Mouse (Mus musculus) c-Kit-positive CD71-negative TER-119-negative erythroid progenitor cells, embryonic 14.5 days (primary cell): ENCODE measurements around the gene Tulp1.
"Not testable (repeated sequence)": the region's sequence is repeated elsewhere in the genome, so short reads cannot be mapped to it uniquely, and the experiment has no call there.

Experiments used
- DNase-seq: peaks from one replicate; pipeline ENCODE4 v3.0.0-alpha.2; 2013; ENCODE audit warnings: low read depth

Gene Tulp1

DNA sequence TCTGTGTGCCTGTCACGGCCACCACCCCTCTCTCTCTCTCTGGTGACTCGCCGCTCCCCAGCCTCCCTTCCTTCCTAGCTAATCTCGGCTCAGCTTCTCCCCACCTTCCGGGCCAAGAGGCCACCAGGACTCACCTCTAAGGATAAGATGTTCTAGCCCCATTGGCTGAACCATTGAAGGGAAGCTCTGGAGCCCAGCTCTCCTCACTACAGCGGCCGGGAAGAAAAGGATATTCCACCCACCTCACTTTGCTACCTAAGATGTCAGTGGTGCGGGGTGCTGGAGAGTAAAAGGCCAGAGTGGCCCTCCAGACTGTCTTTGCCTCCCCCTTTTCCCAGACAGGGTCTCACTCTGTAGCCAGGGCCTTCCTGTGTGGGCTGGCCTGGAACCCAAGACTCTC is at the start of gene Tulp1:
Gene Tulp1 (minus strand): TSS at position 101 of the 400 bp plus-strand sequence.
- DNase-seq = no peak

DNA sequence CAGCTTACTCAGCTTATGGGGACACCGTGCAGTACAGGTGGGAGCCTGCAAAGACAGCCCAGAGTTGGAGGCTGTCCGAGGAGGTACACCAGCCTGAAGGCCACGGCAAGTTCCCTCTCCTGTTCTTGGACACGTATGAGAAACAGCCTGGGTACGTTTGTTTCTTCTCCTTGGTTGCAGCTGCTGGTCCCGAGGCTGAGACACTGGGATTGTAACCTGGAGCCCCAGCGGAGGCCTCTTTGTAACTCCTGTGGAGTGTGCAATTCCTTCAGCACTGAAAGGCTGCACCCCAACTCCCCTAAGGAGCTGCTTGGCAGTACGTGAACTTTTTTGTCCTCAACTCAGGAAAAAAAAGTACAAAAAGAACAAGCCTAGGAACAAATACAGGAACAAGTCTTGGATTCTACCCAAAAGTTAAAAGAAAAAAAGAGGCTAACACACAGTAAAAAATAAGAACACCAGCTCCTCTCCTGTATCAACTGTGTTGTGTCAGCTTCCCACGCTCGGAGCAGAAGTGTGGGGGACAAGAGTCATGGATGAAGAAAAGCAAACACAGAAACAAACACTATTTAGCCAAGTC is 46.4 kb upstream of the Tulp1 start:
- DNase-seq = no peak

DNA sequence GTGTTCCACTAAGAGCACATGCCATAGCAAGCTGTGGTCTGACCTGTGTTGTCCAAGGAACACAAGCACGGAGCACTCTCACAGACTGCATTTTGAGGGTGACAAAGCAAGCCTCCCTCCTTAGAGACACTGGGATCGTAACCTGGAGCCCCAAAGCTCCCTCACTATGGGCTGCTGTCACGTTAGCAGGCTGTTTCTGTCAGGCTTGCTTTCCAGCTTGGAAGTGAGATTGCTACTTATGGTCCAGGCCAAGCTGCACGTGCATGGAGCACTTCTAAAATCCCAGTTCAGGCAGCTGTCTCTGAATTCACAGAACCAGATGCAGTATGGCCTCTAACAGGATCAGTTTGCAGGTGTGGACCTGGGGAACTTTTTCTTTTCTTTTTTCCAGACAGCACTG is 45.7 kb upstream of the Tulp1 start:
- DNase-seq = no peak

DNA sequence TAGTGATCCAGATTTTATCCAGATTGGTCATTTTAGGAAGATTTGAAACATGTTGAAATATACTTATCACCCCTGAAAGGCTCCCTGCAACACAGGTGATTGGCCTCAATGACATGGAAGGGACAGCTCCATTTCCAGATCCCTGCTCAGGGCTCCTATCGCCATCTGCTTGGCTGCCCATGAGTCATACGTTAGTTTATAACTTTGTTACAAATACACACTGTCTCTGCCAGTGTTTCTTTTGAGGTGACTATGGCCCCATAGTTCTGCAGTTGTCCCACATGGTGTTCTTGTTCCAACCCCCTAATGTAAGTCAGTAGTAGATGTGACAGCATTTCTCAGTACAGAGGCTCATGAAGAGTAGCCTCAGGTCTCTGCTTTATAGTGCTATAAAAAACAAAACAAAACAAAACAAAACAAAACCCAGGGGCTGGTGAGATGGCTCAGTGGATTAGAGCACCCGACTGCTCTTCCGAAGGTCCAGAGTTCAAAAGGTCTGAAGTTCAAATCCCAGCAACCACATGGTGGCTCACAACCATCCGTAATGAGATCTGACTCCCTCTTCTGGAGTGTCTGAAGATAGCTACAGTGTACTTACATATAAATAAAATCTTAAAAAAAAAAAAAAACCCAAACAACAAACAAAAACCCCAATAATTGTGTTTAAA is 43.4 kb upstream of the Tulp1 start:
- no peak for DNase-seq

- peak; percentile 79 for DNase-seq
These were observed 42.6 kb upstream of the Tulp1 start for GRCm38 (mm10) chr17:28407418-28408250.

DNA sequence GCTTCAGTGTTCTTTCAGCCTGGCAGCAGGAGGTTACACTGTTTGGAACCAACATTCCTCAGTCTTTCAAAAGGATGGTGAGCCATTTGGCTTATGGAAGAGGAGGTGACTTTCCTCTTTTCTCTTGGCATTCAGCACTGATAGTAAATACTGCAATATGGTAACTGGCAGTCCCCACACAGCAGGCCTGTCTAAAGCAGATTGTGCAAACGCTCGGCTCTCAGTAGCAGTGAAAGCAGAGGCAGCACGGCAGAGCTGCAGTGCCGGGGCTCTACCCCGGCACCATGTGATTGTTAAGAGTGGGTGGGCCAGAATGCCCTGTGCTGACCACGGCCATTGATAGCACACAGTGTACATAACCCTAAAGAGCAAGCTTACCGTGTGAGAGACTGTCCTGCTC is 41.4 kb upstream of the Tulp1 start:
- no peak for DNase-seq

- not testable (repeated sequence) for DNase-seq
These were observed 39.7 kb upstream of the Tulp1 start for GRCm38 (mm10) chr17:28404745-28405144.

GRCm38 (mm10) chr17:28404301-28404700 is 39.3 kb upstream of the Tulp1 start:
- DNase-seq = no peak

DNA sequence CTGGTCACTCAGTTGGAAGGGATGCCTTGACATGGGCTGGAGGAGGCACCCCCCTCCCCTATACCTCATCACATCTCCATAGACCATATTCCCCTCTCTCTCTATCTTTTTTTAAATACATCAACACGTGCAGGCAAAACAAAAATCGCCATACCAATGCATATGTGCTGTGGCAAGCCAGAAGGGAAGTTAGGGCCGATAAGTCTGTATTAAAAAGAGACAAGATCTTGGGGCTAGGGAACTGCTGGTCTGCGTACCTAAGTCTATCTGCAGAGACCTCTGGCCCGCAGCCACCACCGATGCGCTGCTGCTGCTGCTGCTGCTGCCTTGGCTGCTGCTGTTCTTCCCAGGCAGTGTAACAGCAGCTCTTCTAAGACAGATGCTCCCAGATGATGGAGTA is 30.0 kb upstream of the Tulp1 start:
- no peak for DNase-seq

- DNase-seq = no peak
These were observed 29.2 kb upstream of the Tulp1 start for GRCm38 (mm10) chr17:28394051-28394765.

- DNase-seq = no peak
These were observed 26.8 kb upstream of the Tulp1 start for GRCm38 (mm10) chr17:28391568-28392432.

GRCm38 (mm10) chr17:28388534-28388933 is 23.5 kb upstream of the Tulp1 start:
- DNase-seq = no peak

GRCm38 (mm10) chr17:28386150-28386905 is 21.3 kb upstream of the Tulp1 start:
- DNase-seq = peak; percentile 68

GRCm38 (mm10) chr17:28384298-28384697 is 19.3 kb upstream of the Tulp1 start:
- DNase-seq = peak; percentile 54

DNA sequence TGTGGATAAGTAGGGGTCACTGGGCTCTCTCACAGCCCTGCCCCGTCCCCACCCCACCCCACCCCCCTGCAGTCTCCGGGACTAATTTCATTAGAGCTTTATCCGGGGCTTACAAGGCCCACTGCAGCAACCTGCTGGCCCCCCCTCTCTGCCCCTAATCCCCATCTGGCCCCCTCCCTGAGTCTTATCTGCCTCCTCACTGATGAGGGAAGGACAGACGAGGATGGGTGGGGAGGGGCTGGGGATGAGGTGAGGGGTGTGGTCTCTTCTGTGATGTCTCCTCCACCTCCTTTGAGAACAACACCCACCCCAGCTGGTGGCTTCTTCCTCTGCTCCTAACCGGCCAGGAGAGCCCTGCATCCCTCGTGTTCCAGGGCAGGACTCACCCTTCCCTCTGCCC is 15.2 kb upstream of the Tulp1 start:
- DNase-seq = no peak

GRCm38 (mm10) chr17:28375592-28376061 is 10.6 kb upstream of the Tulp1 start:
- DNase-seq = no peak

DNA sequence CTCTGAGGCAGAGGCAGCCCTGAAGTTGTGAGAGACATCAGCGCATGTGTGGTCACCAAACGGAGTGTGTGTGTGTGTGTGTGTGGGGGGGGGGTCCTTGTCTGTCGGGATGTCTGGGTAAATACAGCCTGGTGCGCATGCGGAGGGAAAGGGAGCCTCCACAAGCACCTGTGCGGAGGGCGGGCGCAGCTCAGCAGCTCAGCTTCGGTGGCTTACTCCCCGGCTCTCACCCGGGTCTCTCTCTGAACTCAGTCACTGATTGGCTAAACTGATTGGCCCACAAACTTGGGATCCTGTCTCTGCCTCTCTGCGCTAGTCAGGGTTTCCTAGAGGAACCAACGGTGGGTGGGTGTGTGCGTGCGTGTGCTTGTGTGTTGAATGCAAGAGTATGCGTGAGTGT is 9.5 kb upstream of the Tulp1 start:
- DNase-seq = no peak

GRCm38 (mm10) chr17:28373821-28374220 is 8.8 kb upstream of the Tulp1 start:
- peak; percentile 58 for DNase-seq

- no peak for DNase-seq
These were observed 6.9 kb upstream of the Tulp1 start for GRCm38 (mm10) chr17:28371941-28372340.

GRCm38 (mm10) chr17:28371286-28371685 is 6.3 kb upstream of the Tulp1 start:
- no peak for DNase-seq

DNA sequence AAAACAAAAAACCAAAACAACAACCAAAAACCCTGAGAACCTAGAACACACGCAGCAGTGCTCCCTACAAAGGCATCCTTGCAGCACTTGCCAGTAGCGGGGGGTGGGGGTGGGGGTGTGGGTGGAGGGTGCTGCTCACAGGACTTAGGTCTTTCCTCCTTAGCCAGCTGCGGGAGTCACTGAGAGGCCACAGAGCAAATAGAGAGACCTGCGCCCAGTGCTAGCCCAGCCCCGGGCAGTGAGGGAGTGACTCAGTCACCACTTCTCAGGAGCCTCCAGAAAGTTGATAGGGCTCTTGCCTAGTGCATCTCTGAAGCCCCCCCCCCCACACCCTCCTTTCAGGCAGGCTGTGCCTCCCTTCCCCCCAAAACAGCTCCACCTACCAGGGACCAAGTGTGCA is 4.0 kb upstream of the Tulp1 start:
- no peak for DNase-seq
